Mouse (Mus musculus) MN1 (cell line): ENCODE data around the gene Rbm25.
"Not testable (repeated sequence)": the region's sequence is repeated elsewhere in the genome, so short reads cannot be mapped to it uniquely, and the experiment has no call there.

Experiments
- DNase-seq: peaks from one replicate; pipeline ENCODE4 v3.0.0-alpha.2; 2016; ENCODE audit warnings: low spot score

Gene Rbm25

GRCm38 (mm10) chr12:83630936-83631335, at the start of gene Rbm25:
Rbm25 (plus strand) TSS chr12:83631236.
- DNase-seq, result not testable (repeated sequence)

DNA sequence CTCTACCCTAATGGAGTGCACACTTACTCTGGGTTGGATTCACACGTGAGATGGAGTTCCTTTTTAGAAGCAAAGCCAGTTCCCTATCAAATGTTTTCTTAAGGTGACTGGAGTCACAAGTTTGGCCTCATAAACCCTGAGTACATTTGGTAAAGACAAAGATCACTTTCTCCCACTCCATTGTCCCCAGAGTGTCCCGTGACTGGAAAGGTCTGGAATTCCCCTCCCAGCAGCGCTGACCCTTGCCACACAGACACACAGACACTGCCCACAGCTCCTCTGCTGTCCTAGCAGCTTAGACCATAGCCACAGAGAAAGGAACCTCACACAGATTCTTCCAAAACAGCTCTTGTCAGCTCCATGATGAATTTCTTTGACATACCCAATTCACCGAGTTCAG, 48.9 kb upstream of the Rbm25 start:
- no peak for DNase-seq

GRCm38 (mm10) chr12:83582747-83583146, 48.3 kb upstream of the Rbm25 start:
- DNase-seq, result no peak

DNA sequence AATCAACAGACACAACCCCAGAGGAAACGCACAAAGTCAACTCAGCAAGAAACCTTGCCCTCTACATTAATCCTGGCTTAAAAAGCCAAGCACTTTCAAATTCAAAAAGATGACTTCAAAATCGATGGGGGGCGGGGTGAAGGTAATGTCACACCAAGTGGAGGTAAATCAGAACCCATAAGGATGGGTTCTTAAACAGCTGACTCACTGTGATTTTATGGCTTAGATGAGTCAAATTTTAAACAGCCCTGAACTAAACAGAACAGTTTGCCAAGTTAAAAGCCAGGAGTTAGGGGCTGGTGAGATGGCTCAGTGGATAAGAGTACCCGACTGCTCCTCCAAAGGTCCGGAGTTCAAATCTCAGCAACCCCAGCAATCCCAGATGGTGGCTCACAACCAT, 44.4 kb upstream of the Rbm25 start:
- no peak for DNase-seq

DNA sequence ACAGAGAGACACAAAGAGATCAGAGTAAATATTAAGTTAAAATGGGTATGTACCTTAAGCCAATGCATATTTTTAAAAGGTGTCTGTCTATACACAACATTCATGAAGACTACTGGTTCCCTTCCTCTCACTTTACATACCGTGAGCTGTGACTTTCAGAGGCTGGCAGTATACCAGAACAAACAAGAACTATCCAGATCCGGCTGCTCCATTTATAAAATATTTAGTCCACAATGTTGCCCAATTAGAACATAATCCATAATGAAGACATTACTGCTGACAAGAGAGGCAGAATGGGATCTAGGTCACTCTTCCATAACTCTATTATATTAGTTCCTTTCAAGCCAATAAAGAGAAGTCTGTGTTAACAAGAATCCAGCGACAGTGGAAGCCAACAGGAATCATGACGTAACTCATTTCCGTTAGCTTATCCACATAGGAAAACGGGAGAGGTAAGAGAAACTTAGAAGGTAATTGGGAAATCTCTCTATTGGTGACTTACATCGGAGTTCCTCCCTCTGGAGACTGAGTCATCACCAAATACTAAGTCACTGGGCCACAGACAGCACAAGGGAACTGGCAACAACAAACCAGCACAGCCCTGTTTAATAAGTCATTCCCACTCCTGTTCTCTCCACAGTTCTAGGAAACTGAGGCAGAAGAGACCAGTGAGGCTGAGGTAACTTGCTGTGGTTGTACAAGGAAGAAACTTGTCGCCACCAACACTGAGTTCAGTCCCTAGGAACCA, 39.1 kb upstream of the Rbm25 start:
- no peak for DNase-seq

- DNase-seq, result no peak
Measured at GRCm38 (mm10) chr12:83594454-83595040, 36.5 kb upstream of the Rbm25 start.

DNA sequence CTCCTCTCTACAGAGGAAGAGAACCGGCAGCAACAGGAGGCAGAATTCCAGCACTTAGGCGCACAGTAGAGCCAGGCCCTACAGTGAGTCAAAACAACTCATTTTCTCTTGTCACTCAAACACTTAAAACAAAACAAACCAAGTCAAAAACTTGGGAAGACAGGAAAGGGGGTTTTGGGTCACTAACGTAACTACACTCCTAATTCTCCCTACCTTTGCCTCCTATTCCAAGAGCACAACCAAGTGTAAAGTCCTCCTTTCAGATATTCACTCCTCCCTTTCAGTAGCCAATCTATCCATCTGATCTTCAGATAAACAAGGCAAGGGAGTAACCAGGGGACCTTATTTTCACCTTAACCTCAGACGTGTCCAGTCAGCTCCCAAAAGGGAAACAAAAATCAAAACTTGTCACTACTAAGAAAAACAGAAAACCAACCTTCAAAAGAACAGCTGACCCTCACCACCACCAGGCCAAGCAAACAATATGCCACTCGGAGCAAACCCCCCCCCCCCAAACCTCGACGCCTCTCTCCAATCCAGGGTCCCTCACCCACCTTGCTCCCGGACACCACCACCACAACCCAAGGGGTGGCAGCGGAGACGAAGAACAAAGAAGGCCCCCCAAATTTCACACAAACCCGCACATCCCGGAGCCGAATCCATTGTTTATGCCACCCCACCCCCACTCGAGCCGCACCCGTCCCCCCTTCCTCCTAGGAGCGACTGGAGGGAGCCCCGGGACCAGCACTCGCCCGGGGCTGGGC, 34.7 kb upstream of the Rbm25 start:
- DNase-seq, result peak; percentile 11

DNA sequence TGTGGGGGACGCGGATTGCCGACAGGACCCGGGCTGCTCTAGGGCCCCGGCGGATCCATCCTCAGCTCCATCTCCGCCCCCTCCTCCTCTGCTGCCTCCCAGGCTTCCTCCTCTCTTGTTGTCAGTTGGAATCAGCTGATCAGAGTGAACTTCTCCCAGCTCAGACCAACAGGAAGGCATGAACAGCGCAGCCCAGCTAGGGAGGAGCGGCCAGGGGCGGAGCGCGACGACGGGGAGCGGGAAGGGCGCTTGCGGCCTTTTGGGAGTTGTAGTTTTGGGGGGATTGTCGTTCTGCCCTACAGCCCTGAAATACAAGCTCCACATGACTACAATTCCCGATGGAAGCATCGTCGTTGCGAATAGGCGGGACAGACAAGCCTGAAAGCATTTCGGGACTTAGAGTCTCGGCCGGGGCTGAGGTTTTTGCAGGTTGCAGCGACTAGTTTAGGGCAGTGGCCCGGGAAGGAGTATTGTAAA, 34.0 kb upstream of the Rbm25 start, which contains the start of gene Zfyve1:
Gene Zfyve1, minus strand, starts transcription at position 198 of the 477 bp plus-strand sequence.
- peak; percentile 98 for DNase-seq

DNA sequence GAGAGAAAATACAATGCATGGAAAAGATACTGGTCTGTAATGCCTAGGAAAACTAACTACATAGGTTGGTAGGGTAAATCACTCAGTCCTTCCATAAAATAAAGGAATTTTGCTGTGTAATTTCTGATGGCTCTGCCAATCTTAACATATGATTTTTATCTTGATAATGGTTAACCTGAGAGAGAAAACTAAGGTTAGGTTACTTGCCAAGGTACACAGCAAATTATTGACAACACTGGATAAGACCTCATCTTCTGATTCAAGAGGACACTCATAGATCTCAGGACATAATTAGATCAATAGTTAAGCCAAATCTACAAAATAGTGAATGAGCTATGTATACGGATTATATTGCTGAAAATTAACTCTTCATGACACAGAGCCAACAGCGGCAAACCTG, 33.2 kb upstream of the Rbm25 start:
- DNase-seq, result no peak

DNA sequence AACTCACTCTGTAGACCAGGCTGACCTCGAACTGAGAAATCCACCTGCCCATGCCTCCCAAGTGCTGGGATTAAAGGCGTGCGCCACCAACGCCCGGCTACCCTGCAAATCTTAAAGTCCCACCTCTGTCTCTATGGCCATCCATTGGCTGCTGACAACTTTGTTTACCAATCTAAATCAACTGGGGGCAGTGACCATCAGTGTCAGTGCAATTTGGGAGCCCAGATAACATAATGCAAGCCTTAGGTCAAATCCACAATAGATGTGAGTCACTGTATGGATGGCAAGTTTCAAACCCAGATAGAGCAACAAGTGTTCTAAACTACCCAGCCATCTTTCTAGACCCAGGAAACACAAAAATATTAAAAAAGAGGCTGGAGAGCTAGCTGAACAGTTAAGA, 28.8 kb upstream of the Rbm25 start:
- no peak for DNase-seq

- not testable (repeated sequence) for DNase-seq
Measured at GRCm38 (mm10) chr12:83606411-83606810, 24.6 kb upstream of the Rbm25 start.

DNA sequence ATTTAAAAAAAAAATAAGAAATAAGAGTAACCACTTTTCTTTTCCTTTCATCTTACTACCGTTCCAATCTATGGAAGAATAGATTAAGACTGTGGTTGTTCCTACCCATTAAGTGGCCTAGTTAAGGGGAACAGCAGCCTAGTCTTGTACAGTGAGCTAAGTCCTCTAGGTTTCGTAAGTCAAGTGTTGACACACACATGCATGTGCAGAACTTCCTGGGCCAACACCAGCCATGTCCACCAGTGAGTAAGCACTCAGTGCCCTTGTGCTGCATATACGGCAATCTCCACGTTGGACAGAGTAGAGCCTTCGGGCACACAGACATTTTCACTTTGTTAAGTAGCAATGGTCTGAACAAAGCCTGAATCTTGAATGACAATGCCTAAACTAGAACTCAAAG, 13.8 kb upstream of the Rbm25 start:
- no peak for DNase-seq

DNA sequence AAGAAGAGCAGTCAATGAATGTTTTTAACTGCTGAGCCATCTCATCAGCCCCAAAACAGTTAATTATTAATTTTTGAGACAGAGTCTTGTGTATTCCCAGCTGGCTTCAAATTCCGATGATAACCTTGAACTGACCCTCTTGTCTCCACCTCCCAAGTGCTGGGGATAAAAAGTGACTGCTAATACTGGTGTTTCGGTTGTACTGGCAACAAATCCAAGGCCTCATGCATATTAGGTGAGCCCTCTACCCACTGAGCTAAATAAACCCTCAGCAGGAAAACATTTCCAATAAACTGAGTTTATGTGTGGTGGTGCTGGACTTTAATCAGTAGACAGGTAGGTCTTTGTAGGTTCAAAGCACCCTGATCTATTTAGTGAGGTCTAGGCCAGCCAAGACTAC, 12.1 kb upstream of the Rbm25 start:
- no peak for DNase-seq

- not testable (repeated sequence) for DNase-seq
Measured at GRCm38 (mm10) chr12:83620694-83621093, 10.3 kb upstream of the Rbm25 start.

GRCm38 (mm10) chr12:83622031-83622755, 8.8 kb upstream of the Rbm25 start:
- DNase-seq, result no peak

GRCm38 (mm10) chr12:83624321-83624720, 6.7 kb upstream of the Rbm25 start:
- DNase-seq, result no peak

DNA sequence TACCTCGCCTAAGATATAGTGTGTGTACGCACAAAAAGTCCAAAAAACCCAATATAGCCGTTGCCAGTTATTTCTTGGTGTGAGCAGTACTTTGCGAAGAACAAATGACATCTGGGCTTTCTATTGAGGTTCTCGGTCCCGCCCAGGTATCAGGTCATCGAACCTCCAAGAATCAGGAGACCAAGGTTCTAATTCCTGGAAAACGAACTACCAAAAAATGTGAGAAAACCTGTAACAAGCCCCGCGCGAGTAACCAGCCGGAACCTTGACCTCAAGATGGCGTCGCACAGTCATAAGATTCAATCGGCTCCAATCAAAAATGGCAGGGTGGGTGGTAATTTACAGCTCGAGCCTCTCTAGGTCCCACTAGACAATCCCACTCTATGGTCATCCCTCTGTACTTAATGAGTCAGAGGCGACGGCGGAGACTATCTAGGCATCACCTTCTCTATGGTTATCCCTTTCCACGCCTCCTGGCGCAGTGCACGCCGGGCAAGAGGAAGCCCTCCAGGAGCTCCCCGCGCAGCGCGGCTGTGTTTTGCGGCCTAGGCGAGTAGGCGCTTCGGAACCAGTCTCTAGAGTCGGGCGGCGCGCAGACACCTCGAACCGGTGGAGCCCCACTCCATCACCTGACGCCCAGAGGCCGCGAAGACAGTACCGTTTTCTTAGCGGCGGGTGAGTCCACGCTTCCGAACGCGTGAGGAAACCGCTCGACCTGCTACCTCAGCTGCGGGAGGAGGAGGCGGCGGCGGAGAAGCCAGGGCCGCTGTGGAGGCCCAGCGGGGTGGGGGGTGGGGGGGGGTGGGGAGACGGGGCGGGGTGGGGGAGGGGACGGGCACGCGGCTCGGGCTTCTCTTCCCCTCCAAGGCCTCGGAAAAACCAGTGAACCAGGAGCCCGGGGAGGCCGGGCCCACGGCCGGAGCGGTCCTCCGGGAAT, 975 bp downstream of the Rbm25 start:
- peak; percentile 99 for DNase-seq

- DNase-seq, result peak; percentile 66
Measured at GRCm38 (mm10) chr12:83632680-83633025, 1.6 kb downstream of the Rbm25 start.

DNA sequence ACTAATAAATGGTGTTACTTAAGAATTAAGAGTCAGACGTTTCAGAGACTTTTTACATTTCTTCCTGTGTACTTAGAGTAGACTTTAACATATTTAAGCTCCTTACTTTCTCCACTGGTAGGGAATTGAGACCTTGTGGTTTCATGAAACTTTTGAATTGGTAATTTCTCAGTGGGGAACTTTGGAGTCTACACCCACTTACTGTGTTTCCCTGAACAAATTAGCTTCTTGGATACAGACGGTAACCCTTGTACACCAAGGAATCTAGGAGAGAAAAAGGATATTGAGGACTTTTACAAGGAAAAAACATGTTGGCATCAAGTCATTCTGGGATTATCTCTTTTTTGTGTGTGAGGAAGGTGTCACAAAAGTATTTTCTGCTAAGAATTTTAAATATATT, 2.8 kb downstream of the Rbm25 start:
- no peak for DNase-seq

DNA sequence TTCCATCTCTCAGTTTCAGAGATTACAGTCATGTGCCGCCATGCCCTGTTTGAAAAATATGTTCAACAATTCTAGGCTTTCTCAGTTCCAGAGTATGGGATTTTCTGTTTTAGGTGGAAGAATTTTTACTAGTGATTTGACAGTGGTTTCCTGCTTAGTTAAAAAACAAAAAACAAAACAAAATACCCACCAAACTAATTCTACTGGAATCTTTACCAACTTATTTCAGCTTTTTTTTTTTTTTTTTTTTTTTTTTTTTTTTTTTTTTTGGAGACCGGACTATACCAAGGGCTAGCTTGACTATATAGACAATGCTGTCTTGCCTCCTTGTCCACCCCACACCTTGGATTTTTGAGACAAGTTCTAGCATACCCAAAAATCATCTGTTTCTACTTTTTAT, 10.2 kb downstream of the Rbm25 start:
- no peak for DNase-seq

DNA sequence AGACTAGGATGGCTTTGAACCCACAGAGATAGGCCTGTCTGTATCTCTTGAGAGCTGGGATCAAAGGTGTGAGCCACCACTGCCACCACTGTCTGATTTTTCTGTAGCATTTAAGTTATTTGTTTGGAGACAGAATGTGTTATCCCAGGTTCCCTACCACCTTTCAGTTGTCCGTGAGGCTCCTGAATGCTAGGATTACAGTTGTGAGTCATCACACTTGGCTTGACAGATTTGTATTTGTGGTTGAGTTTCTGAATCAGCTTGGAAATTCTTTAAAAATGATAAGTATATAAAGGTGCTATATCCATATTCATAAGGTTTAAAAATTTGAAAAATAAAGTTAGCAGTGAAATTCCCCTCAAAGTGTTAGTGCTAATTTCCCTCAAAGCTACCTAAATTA, 12.1 kb downstream of the Rbm25 start:
- no peak for DNase-seq
